Mouse (Mus musculus): ENCODE results near the gene Focad. TPM values are rescaled to one million over a fixed set of nuclear protein-coding genes. Genes with fewer than 3 reads are reported as not detected.

Gene Focad
- total RNA-seq (2014; rRNA removed) (32.5 and 34.1 TPM in 2 replicates), polyA plus RNA-seq (2015; fragmentation: Nextera tagmentation; extraction: Ambion mirVana) (9.2 and 9.6 TPM in 2 replicates)

DNA sequence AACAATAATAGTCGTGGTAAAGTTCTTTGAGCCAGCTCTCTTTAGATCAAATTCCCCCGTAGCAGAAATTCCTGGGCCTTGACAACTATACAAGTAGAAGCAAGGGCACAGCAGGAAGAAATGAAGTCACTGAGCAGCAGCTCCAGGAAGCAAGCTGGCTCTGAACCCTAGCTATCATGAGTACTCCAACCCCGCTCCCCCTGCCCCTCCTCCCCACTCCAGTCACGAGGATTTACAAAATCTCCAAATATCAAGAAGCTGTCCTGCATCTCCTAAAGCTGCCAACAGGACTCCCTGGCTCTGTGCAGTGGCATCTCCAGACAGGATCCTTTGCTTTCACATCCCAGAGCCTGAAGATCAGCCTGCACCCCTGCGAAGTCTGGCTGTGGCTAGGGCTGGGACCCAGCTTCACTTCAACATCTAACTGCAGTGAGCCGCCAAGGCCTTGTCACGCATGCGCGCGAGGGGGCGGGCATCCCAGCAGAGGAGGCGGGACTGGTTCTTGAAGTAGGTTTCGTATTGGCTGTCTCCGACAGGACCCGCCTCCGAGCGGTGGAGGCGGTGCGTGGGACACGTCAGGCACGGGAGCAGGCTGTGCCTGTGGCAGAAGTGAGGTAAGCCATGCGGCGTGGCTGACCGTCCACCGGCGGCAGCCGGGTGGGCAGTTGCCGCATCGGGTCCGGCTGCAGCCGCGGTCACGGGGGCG is at the start of gene Focad:
Focad (plus strand) TSS at position 568 of the 706 bp plus-strand sequence.
- H3K9me3 ChIP-seq (ENCODE audit: low read length) = no peaks in the 10 kb centered on the region
- H3K27ac ChIP-seq = peak within 1 kb of the TSS; percentile 78
- no peaks in the 10 kb centered on the region for H3K36me3 ChIP-seq (ENCODE audit: insufficient read depth, low read length)
- no peaks in the 10 kb centered on the region for H3K4me1 ChIP-seq (ENCODE audit: insufficient read depth, low read length)
- DNase-seq (ENCODE audit: low spot score) (peak; percentile 99), ATAC-seq (peak; percentile 100)
- peak within 1 kb of the TSS; percentile 81 for H3K4me2 ChIP-seq (ENCODE audit: low read depth, low read length)
- peak within 1 kb of the TSS; percentile 74 for H3K9ac ChIP-seq (replicated peaks; ENCODE audit: low read length)
- WGBS = under 1% methylated on average over 34 of the region's 34 CpGs
- H3K27me3 ChIP-seq (ENCODE audit: insufficient read depth, low read length) = no peaks in the 10 kb centered on the region
- peak within 1 kb of the TSS; percentile 72 for H3K4me3 ChIP-seq (ENCODE audit: low read length)
- peak; percentile 34 for TF ChIP-seq CTCF (IDR thresholded peaks at IDR 0.05; ENCODE audit: low read depth)

DNA sequence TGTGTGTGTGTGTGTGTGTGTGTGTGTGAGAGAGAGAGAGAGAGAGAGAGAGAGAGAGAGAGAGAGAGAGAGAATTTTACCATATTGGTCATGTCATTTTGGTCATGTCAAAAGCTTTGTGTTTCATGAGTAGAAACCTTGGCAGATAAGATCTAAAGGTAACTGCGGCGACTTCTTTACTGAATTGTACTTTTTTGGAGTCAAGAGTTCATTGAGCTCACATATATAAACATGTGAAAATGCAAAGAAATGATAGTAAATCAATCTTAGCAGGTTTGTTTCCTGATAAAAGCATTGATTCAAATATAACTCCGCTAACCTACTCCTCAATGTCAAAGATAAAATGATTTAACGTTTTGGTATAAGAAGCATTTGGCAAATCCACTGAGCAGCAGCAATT is 49.3 kb upstream of the Focad start:
- WGBS = 85% methylated on average over 4 of the region's 4 CpGs
- H3K4me2 ChIP-seq (ENCODE audit: low read depth, low read length) = no peak overlapping the region
- no peak for ATAC-seq
- no peaks in the 10 kb centered on the region for H3K27me3 ChIP-seq (ENCODE audit: insufficient read depth, low read length)
- no peak overlapping the region for H3K27ac ChIP-seq
- H3K36me3 ChIP-seq (ENCODE audit: insufficient read depth, low read length) = no peaks in the 10 kb centered on the region
- no peak for TF ChIP-seq CTCF (IDR thresholded peaks at IDR 0.05; ENCODE audit: low read depth)
- no peak overlapping the region for H3K4me3 ChIP-seq (ENCODE audit: low read length)
- H3K9me3 ChIP-seq (ENCODE audit: low read length) = no peaks in the 10 kb centered on the region
- no peak for DNase-seq (ENCODE audit: low spot score)
- no peaks in the 10 kb centered on the region for H3K4me1 ChIP-seq (ENCODE audit: insufficient read depth, low read length)
- no peak overlapping the region for H3K9ac ChIP-seq (replicated peaks; ENCODE audit: low read length)

DNA sequence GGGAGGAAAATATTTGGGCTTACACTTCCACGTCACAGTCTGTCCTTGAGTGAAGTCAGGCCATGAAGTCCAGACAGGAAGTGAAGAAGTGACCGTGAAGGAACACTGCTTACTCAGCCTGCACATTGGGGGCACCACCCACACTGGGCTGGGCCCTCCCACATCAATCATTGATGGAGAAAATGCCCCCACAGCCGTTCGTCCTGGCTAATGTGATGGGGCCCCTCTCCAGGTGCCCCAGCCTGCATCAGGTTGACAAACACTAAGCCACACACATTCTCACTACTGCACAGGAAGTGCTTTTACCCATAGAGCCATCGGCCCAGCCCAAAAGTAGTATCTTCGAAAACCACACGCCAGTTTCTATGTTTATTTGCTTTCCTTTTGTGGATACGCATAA is 48.1 kb upstream of the Focad start:
- H3K4me3 ChIP-seq (ENCODE audit: low read length) = no peak overlapping the region
- no peak overlapping the region for H3K4me2 ChIP-seq (ENCODE audit: low read depth, low read length)
- WGBS = 77% methylated on average over 8 of the region's 8 CpGs
- DNase-seq (ENCODE audit: low spot score) = no peak
- H3K36me3 ChIP-seq (ENCODE audit: insufficient read depth, low read length) = no peaks in the 10 kb centered on the region
- no peak overlapping the region for H3K27ac ChIP-seq
- no peaks in the 10 kb centered on the region for H3K9me3 ChIP-seq (ENCODE audit: low read length)
- no peaks in the 10 kb centered on the region for H3K27me3 ChIP-seq (ENCODE audit: insufficient read depth, low read length)
- no peak overlapping the region for H3K9ac ChIP-seq (replicated peaks; ENCODE audit: low read length)
- H3K4me1 ChIP-seq (ENCODE audit: insufficient read depth, low read length) = no peaks in the 10 kb centered on the region
- TF ChIP-seq CTCF (IDR thresholded peaks at IDR 0.05; ENCODE audit: low read depth) = no peak
- ATAC-seq = no peak

DNA sequence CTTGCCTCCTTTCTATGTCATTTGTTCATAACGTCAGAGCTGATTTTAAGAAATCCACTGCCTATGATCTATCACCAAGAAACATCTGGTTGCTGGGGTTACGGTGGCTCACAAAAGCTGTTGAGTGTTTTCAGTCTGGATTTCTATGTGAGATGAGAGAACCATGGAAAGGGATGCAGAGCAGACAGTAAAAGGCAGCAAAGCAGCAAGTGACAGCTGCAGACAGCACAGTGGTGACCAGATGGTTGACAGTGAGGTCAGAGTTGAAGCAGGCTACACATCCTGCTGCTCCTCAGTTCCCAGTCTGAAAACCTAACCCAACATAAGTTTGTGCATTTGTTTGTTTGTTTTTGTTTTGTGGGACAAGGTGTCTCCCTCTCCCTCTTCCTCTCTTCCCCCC is 19.0 kb upstream of the Focad start:
- Histone ChIP-seq H3K9me3 (ENCODE audit: low read length) (no peaks in the 10 kb centered on the region), H3K27me3 (ENCODE audit: insufficient read depth, low read length) (no peaks in the 10 kb centered on the region), H3K4me1 (ENCODE audit: insufficient read depth, low read length) (peaks cover 4% of the 10 kb centered on the region; the same call in 1 of the 2 replicates), H3K36me3 (ENCODE audit: insufficient read depth, low read length) (no peaks in the 10 kb centered on the region), H3K4me3 (ENCODE audit: low read length) (no peak overlapping the region), H3K27ac (no peak overlapping the region), H3K9ac (replicated peaks; ENCODE audit: low read length) (no peak overlapping the region), H3K4me2 (ENCODE audit: low read depth, low read length) (no peak overlapping the region)
- 64% methylated on average over 2 of the region's 2 CpGs for WGBS
- TF ChIP-seq CTCF (IDR thresholded peaks at IDR 0.05; ENCODE audit: low read depth) = no peak
- no peak for ATAC-seq
- peak; percentile 2 for DNase-seq (ENCODE audit: low spot score)

DNA sequence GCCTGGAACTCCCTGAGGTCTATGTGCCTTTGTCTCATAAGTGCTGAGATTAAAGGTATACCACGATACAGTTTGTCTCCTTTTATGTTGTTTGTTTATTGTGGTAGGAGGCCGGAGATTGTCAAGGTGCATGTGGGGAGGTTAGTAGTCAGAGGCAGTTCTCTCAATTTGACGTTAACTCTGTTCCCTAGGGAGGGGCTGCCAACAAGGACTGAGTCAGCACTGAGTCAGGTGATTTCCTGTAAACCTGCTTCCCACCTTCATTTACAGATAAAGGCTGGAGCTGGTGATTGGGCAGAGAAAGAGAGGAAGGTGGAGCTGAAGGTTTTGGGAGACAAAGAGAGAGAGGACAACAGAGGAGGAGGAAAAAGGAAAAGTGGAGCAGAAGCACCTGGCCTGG is 15.4 kb upstream of the Focad start:
- Histone ChIP-seq H3K27me3 (ENCODE audit: insufficient read depth, low read length) (no peaks in the 10 kb centered on the region), H3K9me3 (ENCODE audit: low read length) (no peaks in the 10 kb centered on the region), H3K9ac (replicated peaks; ENCODE audit: low read length) (no peak overlapping the region), H3K4me3 (ENCODE audit: low read length) (no peak overlapping the region), H3K4me2 (ENCODE audit: low read depth, low read length) (no peak overlapping the region), H3K36me3 (ENCODE audit: insufficient read depth, low read length) (no peaks in the 10 kb centered on the region), H3K27ac (no peak overlapping the region), H3K4me1 (ENCODE audit: insufficient read depth, low read length) (peaks cover 4% of the 10 kb centered on the region; the same call in 1 of the 2 replicates)
- DNase-seq (ENCODE audit: low spot score) = no peak
- no peak for ATAC-seq
- no peak for TF ChIP-seq CTCF (IDR thresholded peaks at IDR 0.05; ENCODE audit: low read depth)
- WGBS = 78% methylated on average over 3 of the region's 3 CpGs

DNA sequence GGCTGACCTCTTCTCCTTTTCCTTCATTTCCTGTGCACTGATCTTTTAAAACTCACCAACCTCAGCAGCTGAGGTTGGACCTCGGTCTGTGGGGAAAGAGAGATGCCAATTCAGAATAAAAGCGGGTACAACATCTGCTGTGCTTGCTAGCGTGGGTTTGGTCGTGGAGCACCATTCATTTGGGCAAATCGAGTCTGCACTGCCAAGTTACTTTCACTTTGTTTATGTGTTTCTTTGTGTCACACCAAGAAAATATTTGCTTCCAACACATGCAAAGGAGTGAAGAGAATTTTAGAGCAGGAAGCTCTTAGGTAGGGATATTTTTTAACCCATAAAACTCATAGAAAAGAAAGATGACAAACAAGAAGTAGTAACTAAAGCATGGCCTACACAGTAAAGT is 13.0 kb upstream of the Focad start:
- no peak for TF ChIP-seq CTCF (IDR thresholded peaks at IDR 0.05; ENCODE audit: low read depth)
- no peaks in the 10 kb centered on the region for H3K36me3 ChIP-seq (ENCODE audit: insufficient read depth, low read length)
- no peak overlapping the region for H3K27ac ChIP-seq
- H3K4me3 ChIP-seq (ENCODE audit: low read length) = no peak overlapping the region
- H3K27me3 ChIP-seq (ENCODE audit: insufficient read depth, low read length) = no peaks in the 10 kb centered on the region
- no peaks in the 10 kb centered on the region for H3K9me3 ChIP-seq (ENCODE audit: low read length)
- no peak overlapping the region for H3K9ac ChIP-seq (replicated peaks; ENCODE audit: low read length)
- ATAC-seq (no peak), DNase-seq (ENCODE audit: low spot score) (no peak)
- WGBS = 64% methylated on average over 5 of the region's 5 CpGs
- H3K4me1 ChIP-seq (ENCODE audit: insufficient read depth, low read length) = peaks cover 2% of the 10 kb centered on the region; the same call in 1 of the 2 replicates
- H3K4me2 ChIP-seq (ENCODE audit: low read depth, low read length) = no peak overlapping the region

DNA sequence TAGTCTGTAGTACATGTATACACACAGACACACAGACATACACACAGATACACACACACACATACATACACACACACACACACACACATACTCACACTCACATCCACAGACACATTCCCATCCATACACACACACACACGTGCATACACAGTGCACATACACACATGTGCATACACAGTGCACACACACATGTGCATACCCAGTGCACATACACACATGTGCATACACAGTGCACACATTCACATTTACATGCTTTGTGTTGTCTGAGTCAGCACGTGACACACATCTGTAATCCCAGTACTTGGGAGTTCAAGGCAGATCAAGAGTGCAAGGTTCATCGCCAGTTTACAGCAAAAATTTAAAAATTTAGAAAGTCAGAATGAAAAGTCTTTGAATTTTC is 12.5 kb upstream of the Focad start:
- H3K9me3 ChIP-seq (ENCODE audit: low read length) = no peaks in the 10 kb centered on the region
- H3K27me3 ChIP-seq (ENCODE audit: insufficient read depth, low read length) = no peaks in the 10 kb centered on the region
- H3K4me1 ChIP-seq (ENCODE audit: insufficient read depth, low read length) = no peaks in the 10 kb centered on the region
- ATAC-seq = no peak
- H3K36me3 ChIP-seq (ENCODE audit: insufficient read depth, low read length) = no peaks in the 10 kb centered on the region
- no peak overlapping the region for H3K4me3 ChIP-seq (ENCODE audit: low read length)
- H3K27ac ChIP-seq = no peak overlapping the region
- WGBS = 91% methylated on average over 3 of the region's 3 CpGs
- H3K4me2 ChIP-seq (ENCODE audit: low read depth, low read length) = no peak overlapping the region
- TF ChIP-seq CTCF (IDR thresholded peaks at IDR 0.05; ENCODE audit: low read depth) = no peak
- no peak for DNase-seq (ENCODE audit: low spot score)
- H3K9ac ChIP-seq (replicated peaks; ENCODE audit: low read length) = no peak overlapping the region

All from hindbrain, postnatal 0 days (tissue).